Mouse (Mus musculus) erythroblast, adult 5-6 weeks (primary cell): ENCODE measurements around the gene Fam155a. TPM values are rescaled to one million over a fixed set of nuclear protein-coding genes. Genes with fewer than 3 reads are reported as not detected.
"Not testable (repeated sequence)": the region's sequence is repeated elsewhere in the genome, so short reads cannot be mapped to it uniquely, and the experiment has no call there.

Experiments used
- ATAC-seq: replicated peaks from 2 replicates; pipeline ENCODE4 v1.8.0; 2016; ENCODE audit warnings: moderate number of reproducible peaks, mild to moderate bottlenecking, moderate TSS enrichment, inconsistent platforms; ENCODE audit not compliant: poor library complexity, low FRiP score, severe bottlenecking
- total RNA-seq, 2 experiments: library from RNA; stranded (forward) in 1 of 2; stranded (reverse) in 1 of 2; fragments of 150-400 nt in 1 of 2; fragments of 200-764, 138-1000 nt in 1 of 2; gene quantifications; 2 replicates each; pipeline versions ENCODE4 v1.2.3 to v1.2.4; 2015 to 2017; ENCODE audit warnings: low replicate concordance in 2 of 2

The Fam155a gene
- total RNA-seq, 2 experiments from 2014 or later: 0.09 TPM; not detected in 1

DNA sequence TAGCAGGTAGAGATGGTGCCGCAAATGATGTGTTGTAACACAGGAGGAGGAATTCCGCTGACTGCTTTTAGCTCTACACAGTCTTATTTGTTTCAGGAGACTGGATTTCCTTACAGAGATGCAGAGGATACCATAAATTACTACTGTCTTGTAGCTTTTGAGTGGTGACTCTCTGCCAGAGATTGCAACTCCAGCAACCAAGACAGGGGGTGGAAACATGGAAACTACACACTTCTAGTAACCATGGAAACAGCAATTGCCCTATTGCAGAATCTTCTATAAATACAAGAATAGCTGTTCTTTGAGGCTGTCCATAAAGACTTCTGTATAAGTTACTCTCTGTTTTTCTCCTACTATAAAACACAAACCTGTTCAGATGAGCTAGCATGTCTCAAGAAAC lies 76.2 kb downstream of the Fam155a start:
- no peak for ATAC-seq

DNA sequence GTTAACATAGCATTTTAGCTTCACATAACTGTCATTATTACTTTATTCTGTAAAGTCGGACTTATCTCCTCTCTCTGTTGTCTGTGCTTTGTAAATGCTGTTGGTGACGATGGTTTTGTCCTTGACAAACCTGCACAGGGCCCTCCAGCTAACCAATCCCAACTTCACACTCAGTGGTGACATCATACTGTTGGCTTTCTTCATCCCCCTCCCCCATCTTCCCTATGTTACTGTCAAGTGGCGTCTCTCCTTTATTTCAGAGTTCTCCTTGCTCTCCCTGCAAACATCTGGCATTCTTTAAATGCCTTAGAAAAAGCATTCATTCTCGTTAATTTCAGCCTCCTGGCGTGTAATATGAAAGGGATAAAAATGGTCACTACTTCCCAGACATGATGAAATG lies 78.6 kb downstream of the Fam155a start:
- ATAC-seq: no peak

DNA sequence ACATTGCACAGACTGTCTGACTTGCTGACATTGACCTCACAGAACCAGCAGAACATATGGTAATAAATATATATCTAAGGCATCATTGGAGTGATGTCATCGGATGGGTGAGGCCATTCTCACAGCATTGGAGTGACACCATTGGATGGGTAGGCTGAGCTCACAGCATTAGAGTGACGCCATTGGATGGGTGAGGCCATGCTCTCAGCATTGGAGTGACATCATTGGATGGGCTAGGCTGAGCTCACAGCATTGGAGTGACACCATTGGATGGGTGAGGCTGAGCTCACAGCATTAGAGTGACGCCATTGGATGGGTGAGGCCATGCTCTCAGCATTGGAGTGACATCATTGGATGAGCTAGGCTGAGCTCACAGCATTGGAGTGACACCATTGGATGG lies 110.9 kb downstream of the Fam155a start:
- ATAC-seq: not testable (repeated sequence)

DNA sequence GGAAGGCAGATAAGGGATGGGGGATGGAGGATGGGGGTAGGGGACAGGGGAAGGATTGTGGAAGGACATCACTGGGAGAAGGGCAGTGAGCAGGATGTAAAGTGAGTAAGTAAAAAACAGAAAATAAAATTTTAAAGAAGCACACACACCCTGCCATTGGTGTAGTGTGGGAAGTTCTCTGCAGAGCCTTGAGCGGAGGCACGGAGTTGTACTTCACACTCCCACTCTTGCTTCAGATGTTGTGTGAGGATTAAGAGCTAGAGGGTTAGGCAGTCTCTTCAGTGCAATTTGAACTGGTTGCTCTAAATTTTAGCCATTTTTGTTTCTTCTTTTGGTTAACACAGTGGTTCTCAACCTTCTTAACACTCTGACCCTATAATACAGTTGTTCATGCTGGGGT lies 114.1 kb downstream of the Fam155a start:
- no peak for ATAC-seq

DNA sequence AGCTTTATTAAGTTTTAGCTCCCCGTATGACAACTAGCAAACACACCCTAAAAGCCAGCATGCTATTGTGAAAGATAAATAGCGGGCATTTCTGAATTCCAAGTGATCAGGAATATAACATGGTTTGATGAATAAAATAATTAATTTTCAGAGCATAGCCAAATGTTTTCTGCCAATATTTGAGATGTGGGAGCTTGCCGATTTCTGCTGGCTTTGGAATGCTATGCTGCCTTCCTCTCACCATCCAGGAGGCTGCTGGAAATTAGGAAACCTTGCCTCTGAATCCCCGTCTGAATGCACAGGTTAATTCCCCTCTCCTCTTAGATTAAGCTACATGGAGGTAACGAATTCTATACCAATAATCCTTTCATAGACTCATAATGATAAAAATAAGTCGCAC lies 116.1 kb downstream of the Fam155a start:
- ATAC-seq: no peak

DNA sequence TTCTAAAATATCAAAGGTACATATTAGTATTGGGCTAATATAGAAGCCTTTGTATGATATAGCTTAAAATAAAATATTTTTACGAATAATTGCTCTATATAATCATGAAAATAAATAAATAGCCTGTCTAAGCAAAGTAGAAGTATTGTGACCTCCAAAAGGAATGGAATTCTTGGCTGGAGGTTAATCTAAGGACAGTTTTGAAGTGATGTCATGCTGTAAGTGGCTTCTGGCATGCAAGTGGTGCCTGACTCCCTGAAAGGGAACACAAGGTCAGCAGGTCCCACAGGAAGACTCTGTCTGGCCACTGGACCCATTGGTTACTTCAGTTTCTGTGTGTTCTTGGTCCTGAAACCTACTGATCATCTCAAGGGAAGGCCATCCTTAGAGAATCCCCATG lies 117.3 kb downstream of the Fam155a start:
- ATAC-seq: no peak

DNA sequence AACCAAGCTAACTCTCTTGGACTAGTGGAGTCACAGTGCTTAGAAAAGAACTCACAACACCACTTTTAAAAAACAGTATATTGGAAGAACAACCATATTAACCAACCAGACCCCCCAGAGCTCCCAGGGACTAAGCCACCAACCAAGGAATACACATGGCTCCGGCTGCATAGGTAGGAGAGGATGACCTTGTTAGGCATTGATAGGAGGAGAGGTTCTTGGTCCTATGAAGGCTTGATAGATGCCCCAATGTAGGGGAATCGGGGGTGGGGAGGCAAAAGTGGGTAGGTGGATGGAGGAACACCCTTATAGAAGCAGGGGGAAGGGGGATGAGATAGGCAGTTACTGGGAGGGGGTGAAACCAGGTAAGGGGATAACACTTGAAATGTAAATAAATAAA lies 132.8 kb downstream of the Fam155a start:
- ATAC-seq: no peak

DNA sequence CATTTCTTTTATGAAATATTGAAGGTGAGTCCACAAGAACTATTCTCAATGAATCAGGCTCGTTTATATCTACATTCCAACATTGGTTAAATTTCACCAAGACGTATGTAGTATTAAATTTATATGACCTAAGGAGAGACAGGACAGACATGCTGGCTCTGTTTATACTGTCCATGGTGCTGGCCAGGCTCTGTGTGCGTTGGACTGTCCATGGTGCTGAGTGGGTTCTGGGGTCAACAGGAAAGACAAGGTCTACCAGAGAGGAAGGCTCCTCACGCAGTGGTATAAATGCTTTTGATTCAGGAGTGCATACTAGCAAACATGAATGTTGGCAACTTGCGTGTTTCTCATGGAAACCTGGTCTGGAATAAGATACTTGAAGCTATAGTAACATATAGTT lies 135.7 kb downstream of the Fam155a start:
- no peak for ATAC-seq

DNA sequence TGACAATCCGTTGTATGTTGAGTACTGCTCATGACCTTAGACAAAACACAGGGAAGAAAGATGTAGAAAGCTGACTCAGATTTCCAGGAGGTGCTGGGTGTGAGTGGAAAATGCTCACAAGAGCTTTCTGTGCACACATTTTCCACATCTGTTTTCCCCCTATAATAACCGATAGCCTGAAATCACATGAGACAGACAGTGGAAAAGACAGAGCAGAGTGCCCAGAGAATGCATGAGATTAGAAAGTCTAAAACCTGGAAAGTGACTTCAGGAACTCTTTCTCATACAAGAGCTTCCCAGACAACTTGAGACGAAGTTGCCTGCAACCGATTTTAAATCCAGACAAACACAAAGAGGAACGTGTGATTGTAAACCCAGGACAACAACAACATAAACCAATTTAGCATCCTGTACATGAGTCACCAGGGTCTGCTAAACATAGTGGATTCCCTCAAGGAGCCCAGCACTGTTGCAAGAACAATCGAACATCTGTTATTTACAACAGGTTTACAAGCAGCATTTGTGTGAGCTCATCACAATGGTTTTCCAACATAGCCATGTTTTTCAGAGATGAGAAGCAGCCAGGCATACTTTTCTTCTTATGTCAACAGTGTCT lies 163.8 kb downstream of the Fam155a start:
- ATAC-seq: no peak

DNA sequence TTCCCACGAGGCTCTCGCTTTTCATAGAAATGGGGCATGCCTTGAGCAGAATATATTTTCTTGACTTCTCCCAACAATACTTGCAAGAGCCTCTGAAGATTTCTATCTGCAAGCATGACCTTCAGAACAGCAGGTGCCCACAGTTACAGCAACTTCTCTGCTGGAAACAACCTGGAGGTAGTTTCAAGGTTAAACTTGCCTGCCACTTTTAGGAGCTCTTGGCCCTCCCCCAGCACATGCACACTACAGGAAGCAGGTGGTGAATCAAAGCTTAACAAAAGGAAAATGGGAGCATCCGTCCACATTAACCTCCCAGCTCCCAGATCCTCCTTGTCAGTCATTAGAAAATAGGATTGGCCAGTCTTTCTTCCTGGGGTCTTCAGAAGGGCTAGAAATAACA lies 175.0 kb downstream of the Fam155a start:
- ATAC-seq: no peak

DNA sequence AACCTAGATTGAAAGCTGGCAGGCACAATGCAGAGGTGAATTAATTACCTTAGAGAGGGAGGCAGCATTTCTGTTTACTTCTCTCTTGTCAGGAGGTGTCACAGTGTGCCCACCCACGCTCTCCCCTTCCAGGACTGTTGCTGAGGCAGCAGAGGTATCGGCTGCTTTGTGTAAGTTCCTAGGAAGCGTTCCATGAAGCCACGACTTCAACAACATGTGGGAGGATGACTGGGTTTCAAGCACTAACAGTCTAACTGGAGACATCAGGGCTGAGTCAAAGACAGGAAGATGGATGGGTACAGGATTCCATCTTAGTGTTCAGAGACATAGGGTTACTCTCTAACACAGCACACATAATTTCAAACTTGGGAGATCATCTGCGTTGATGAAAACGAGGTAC lies 189.1 kb downstream of the Fam155a start:
- ATAC-seq: no peak

DNA sequence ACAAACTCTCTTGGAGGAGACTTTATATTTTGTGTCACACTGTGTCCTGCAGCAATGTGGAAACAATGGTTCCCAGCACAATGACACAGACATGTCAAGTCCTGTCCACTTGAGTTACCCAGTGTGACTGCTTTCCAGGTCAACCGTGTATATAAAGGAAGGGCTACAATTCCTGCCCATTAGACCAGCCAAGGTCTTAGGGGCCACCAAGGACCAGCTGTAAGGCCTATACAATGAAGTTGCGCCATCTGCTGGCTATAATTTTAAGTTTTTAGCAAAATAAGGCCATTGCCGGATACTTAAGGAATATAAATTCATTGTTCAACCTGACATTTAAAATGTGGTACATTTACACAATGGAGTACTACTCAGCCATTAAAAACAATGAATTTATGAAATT lies 190.8 kb downstream of the Fam155a start:
- ATAC-seq: no peak

DNA sequence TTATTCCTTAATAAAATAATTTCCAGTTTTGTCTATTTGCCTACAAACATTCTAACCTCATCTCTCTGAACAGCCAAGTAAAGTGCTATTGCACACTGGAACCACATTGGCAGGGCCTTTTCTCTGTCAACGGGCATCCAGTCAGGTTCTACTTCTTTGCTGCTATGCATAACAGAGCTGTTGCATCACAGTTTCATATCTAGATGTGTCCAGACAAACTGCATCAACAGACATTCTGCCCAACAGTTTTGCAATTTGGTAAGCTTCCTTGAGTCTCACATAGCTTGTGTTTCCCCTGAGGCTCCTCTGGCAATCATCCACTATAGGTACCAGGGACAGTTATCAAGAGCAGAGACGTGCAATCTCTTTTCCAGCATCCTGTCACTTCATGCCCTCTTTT lies 199.0 kb downstream of the Fam155a start:
- no peak for ATAC-seq

DNA sequence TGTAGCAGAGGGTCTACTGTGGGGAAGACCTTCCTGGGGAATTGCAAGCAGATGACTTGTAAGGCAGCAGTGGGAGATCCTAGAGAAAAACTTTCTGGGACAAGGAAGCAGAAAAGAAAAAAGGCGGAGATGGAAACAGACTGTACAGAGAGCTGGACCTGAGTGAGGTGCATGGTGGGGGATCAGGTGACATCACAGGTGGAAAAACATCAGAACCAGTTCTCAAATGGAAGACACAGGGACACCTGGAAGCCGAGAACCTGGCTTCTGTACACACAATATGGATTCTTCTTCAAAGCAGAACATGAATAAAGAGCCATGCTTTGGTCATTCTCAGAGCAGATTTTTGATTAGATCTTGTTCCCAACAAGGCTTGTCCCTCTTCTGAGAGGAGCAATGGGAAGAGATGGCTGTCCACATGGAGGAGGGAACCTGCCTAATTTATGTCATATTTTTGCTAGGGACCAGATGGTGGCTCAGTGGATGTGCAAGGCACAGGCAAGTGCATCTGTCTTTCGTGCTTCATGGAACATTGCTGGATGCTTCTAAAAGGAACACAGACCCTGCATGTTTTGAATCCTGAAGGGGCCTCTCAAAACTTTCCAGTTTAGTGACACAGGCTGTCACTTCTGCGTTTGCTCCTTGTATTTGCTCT lies 201.3 kb downstream of the Fam155a start:
- no peak for ATAC-seq

DNA sequence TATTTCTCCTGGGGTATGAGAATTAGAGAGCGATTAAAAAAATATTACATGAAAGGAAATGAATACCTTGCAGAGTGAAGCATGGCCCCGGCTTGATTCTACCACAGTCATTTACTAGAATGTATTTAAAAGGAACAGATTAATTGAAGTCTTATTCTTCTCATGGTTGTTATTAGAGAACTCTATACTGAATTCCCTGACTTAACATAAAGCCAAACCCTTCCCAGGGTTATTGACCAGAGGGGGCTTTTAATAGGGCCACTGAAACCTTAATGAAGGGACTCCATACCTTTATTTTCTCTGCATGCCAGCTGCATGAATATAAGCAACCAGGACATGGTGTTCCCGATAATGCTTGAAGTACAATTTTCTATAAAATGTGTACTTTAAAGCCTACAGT lies 221.8 kb downstream of the Fam155a start:
- no peak for ATAC-seq

DNA sequence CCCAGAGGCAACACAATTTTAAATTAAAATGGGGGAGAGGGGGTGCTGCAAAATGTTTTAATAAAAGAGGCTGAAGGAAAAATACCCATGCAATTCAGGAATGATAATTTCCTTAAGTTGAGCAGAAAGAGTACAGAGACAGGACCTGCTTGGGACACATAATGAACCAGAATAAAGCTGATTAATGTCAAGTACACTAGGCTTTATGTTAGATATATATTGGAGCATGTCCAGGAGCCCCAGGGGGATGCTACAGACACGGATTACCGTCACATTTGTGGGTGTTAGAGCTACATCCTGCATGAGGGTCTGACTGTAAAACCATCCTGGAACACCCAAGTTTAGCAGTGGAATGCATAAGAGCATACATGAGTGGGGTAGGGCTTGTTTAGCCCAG lies 223.4 kb downstream of the Fam155a start:
- ATAC-seq: no peak

DNA sequence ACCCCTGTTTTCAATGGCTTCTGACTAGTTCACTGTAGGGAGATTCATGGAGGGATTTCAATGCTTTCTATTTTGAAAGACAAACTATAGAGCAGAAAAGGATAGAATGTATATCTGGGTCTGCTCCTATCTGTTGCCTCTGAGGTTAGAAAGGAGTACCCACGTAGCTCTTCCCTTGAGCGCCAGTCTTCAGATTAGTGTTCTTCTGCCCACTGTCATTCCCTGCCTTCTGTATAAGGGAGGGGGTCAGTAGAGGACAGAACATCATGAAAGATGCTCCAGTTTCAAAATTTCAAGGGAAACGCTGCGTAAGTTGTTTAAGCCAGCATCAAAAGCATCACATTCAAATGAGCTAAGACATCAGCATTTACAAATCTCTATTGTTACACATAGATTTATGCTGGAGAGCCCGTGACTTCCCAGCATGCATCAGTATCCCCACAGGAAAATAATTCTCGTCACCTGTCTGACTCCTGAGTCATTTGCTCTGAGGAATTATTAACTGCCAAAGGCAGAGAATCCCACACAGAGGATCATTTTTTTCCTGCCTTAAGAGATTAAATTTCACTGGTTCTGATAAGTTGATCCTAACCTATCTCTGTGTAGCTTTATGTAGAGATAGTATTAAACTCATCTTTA lies 223.9 kb downstream of the Fam155a start:
- no peak for ATAC-seq

DNA sequence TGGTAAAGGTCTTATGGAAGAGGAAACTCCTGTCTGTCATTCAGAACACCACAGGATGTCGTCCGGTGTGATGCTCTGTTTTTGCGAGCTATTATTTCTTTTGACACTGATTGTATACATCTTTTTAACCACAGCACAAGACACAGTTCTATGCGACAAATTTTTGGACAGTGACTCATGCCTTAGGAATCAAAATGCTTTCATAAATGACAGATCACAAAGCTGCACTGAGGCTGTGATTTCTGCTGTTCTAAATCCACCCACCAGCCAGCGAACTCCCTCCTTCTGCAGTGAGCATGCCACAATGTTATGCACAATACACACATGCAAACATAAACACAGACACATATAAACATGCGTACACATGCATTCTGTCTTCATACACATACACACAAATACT lies 224.5 kb downstream of the Fam155a start:
- ATAC-seq: no peak

DNA sequence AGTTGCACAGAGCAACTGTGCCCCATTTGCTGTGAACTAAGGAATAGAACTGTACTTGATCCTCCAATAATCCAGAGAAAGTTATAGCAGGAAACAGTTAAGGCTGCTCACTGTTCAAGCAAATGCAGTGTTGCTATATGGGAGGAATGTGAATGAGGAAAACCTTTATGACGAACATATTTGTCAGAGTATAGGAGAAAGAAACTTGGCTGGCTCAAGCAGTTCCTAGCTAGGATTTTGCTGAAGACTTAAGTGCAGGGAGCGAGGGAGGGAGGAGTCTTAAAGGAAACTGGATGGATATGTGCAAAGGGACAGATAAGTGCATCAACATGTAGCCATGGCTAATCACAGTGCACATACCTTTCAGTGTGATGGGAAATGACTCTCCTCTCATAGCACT lies 225.3 kb downstream of the Fam155a start:
- no peak for ATAC-seq

DNA sequence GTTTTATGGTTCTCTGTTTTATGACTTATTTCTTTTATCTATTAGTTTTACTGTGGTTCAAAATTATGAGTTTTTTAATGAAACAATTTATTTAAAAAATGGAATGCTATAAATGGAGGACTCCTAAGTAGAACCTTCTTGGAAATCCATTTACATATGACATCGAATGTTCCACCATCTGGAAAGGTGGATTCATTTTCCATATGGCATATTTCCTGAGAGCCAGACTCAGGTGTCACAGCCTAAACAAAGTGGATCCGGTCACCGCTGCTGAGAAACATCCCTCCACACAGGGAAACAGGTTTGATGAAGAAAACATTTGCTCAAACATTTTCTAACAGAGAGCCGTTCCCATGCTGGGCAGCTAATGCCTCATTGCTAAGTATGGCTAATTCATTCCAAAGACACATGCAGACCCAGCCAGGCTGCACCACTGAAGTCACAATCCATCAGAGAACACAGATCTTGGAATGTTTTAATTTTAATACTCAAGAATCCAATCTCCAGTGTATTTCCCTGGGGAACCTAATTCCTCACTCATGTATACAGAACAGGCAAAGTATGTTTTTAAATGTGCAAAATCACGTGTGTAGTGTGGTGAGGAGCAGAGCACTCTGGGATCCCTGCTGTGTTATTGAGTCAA lies 235.1 kb downstream of the Fam155a start:
- ATAC-seq: no peak

DNA sequence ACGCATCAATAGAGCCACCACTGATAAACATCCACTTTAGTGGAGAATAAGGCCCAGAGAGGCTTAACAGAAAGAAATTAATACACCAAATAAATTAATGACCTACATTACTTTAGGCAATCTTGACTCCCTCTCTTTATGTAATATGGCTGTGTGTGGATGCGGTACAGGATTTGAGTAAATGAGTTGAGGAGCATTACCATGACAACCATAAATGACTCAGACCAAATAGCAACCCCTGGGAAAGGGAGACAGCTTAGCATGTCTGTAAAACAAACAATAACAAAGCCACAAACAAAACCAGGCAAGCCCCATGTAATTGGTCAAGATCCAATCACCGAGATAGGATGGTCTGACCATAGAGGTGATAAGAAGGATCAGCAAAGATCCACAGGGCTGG lies 244.4 kb downstream of the Fam155a start:
- ATAC-seq: no peak
